Mouse (Mus musculus): ENCODE results near the gene Donson. TPM values are rescaled to one million over a fixed set of nuclear protein-coding genes. Genes with fewer than 3 reads are reported as not detected.

Donson gene
- 86.4 TPM for polyA plus RNA-seq (2017; shearing (Covaris generic))

GRCm38 (mm10) chr16:91688619-91689334, at the start of gene Donson:
Gene Donson (minus strand): TSS chr16:91688770.

GRCm38 (mm10) chr16:91729066-91729482, 40.5 kb upstream of the Donson start, which contains the start of gene Itsn1:
Gene Itsn1 (plus strand): TSS chr16:91729281.

GRCm38 (mm10) chr16:91728123-91729065, 39.8 kb upstream of the Donson start, which contains the start of gene Cryzl1:
Gene Cryzl1 (minus strand): TSS chr16:91728975.

GRCm38 (mm10) chr16:91647461-91648219, 40.9 kb downstream of the Donson start, which contains the start of gene Son:
Gene Son (plus strand): TSS chr16:91647506.

GRCm38 (mm10) chr16:91646681-91647419, 41.7 kb downstream of the Donson start, which contains the start of gene Gart:
Gene Gart (minus strand): TSS chr16:91646952.

Other genes with a start within 250 kb of the Donson start
- 168 TPM for gene Ifnar1, start 203.5 kb downstream of the Donson start, polyA plus RNA-seq (2017; shearing (Covaris generic))
- gene Ifngr2, start 141.7 kb downstream of the Donson start, polyA plus RNA-seq (2017; shearing (Covaris generic)): 66.1 TPM
- gene Tmem50b, start 91.0 kb downstream of the Donson start, polyA plus RNA-seq (2017; shearing (Covaris generic)): 35.6 TPM
- 2.6 TPM for gene Dnajc28, start 69.7 kb downstream of the Donson start, polyA plus RNA-seq (2017; shearing (Covaris generic))
- 127 TPM for gene Gart, start 41.8 kb downstream of the Donson start, polyA plus RNA-seq (2017; shearing (Covaris generic))
- 136 TPM for gene Son, start 41.3 kb downstream of the Donson start, polyA plus RNA-seq (2017; shearing (Covaris generic))
- 66.7 TPM for gene Cryzl1, start 40.2 kb upstream of the Donson start, polyA plus RNA-seq (2017; shearing (Covaris generic))
- 3.0 TPM for gene Itsn1, start 40.5 kb upstream of the Donson start, polyA plus RNA-seq (2017; shearing (Covaris generic))

All from CD4-positive, CD25-positive, alpha-beta regulatory T cell (primary cell).